Mouse (Mus musculus) bone marrow macrophage, adult 2 months (primary cell): ENCODE measurements around the gene Hoxa4. TPM values are rescaled to one million over a fixed set of nuclear protein-coding genes. Genes with fewer than 3 reads are reported as not detected.

Source experiments
- H3K27ac ChIP-seq: 2 replicates; pipeline ENCODE4 v1.5.1; 2012; ENCODE audit warnings: low read depth, low read length; ENCODE audit not compliant: insufficient read depth
- H3K4me1 ChIP-seq: 2 replicates; pipeline ENCODE4 v1.6.1; 2012; ENCODE audit warnings: low read length; ENCODE audit not compliant: control insufficient read depth, insufficient read depth
- H3K4me3 ChIP-seq: 2 replicates; pipeline ENCODE4 v1.5.1; 2012; ENCODE audit warnings: mild to moderate bottlenecking, low read length, moderate library complexity; ENCODE audit not compliant: insufficient read depth
- CTCF ChIP-seq: IDR thresholded peaks from 2 replicates; pipeline ENCODE4 v1.5.1; 2012; ENCODE audit warnings: low read depth, mild to moderate bottlenecking, low read length, moderate library complexity
- POLR2A ChIP-seq: IDR thresholded peaks from 2 replicates; pipeline ENCODE4 v1.6.1; 2012; ENCODE audit warnings: mild to moderate bottlenecking, low read depth, low read length, borderline replicate concordance
- polyA plus RNA-seq: library from polyadenylated mRNA; stranded (reverse); fragments of >200 nt; gene quantifications from 2 replicates; pipeline ENCODE4 v1.2.4, GENCODE M21; 2012; ENCODE audit not compliant: missing spikeins, insufficient read depth, insufficient read length

The Hoxa4 gene
- polyA plus RNA-seq, 1 experiment, result 1.2 TPM

DNA sequence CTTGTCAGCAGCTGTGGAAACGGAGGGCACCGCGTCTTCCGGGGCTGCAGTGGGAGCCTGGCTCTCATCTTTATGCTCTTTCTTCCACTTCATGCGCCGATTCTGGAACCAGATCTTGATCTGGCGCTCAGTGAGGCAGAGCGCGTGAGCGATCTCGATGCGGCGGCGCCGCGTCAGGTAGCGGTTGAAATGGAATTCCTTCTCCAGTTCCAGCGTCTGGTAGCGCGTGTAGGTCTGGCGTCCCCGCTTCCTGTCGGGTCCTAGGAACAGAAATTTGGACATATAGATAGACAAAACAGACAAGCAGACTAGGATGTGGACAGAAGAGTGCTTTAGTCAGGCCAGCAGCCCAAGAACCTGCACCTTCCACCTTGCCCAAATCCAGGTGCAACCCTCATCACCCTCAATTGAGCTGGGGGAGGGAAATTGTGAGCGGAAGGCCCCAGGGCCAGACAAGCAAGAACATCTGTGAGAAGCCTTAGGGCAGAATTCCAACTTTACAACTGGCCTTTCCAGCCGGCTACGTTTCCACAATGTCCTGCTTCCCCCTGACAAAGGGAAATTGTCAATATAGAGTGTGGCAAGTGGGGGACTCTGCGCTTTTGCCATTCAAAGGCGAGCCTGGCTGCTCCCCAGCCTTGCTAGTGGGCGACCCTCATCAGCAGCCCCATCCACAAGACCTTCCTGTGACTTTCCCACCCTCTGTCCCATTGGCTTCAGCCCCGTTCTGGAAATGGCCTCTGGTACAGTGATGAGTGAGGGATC is 24.4 kb upstream of the Hoxa4 start:
- peaks cover 4% of the 10 kb centered on the region for H3K4me1 ChIP-seq
- no peak for TF ChIP-seq POLR2A
- TF ChIP-seq CTCF, result no peak
- no peak overlapping the region for H3K4me3 ChIP-seq
- H3K27ac ChIP-seq, result no peak overlapping the region

DNA sequence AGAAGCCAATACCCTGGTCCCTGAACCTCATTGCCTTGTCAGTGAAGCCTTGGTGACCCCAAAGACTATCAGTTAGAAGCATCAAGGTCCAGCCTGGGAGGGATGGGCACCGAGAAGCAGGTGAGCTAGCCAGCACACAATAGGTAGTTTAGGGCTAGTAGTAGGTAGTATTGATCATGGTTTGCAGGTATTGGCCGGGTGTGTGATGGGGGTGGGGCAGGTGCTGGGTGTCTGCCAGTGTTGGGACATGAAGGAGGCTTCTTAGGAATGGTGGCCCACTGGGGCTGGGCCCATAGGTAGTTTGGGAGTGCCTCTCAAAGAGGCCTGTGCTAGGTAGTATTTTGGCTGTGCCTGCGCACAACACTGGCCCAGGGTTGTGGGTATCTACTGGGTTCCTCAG is 23.5 kb upstream of the Hoxa4 start:
- no peak overlapping the region for H3K27ac ChIP-seq
- TF ChIP-seq POLR2A (no peak), CTCF (no peak)
- H3K4me3 ChIP-seq, result no peak overlapping the region
- peaks cover 4% of the 10 kb centered on the region for H3K4me1 ChIP-seq

DNA sequence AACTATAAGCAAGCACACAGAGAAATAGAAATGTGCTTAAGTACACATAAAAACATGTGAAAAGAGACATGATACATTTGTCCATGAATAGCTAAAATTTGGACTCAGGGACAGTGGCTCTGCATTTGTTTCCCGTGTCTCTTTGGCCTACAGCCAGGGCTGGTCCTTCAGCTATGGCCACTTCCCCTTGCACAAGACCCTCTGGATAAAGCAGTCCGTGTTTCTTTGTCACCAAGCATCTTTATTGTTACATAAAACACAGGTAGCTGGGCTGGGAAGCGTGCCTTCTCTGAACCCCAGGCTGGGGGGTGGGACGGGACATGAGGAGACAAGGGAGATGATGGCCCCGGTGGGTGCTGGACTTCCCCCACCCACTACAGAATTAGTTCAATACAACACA is 22.7 kb upstream of the Hoxa4 start:
- TF ChIP-seq CTCF, result no peak
- no peak for TF ChIP-seq POLR2A
- no peak overlapping the region for H3K4me3 ChIP-seq
- H3K4me1 ChIP-seq, result peaks cover 4% of the 10 kb centered on the region
- H3K27ac ChIP-seq, result no peak overlapping the region

DNA sequence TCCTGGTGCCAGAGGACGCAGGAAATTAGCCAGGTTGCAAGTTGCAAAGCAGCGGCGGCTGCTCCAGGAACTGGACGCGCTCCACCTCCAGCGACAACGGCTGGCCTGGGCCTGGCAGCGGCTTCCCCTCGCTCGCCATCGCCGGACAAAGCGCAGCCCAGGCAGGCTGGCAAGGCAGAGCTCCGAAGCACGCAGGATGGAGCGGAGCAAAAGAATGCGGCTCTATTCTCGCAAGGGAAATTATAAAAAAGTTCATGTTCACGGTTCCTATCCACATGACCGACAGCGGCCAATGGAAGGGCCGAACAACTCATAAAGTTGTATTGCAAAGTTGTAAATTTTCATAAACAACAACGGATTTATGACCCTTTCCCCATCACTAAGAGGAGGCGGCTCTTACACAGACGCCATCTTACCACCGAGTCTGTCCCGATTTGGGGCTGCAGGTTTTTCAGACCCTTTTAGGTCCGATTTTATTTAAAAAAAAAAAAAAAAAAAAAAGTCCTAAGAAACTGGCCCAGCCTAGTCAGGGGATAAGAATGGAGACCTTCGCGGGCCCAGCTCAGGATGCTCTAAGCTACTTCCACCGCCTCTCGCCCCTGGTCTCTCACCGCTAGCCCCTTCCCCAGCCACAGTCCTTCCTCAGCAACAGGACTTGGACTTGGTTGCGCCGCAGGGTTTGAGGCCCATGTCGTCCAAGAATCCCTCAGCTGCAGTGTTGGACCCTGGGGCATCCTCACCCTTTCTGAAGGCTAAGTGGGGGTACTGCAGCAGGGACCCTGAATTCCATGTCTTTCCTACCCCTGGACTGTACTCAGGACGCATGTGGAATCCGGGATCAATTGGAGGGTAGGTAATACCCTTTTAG is 21.8 kb upstream of the Hoxa4 start, which contains the start of the genes Hoxa3 and Gm28308:
TSS of gene Hoxa3 (minus strand) at position 218 of the 868 bp plus-strand sequence.
TSS of gene Gm28308 (minus strand) at position 221 of the 868 bp plus-strand sequence.
- peaks cover 4% of the 10 kb centered on the region for H3K4me1 ChIP-seq
- TF ChIP-seq CTCF, result no peak
- TF ChIP-seq POLR2A, result no peak
- H3K4me3 ChIP-seq, result peak within 1 kb of the TSS; percentile 55
- H3K27ac ChIP-seq, result no peak within 1 kb of the TSS

GRCm38 (mm10) chr6:52212556-52213118 is 21.1 kb upstream of the Hoxa4 start:
- peaks cover 4% of the 10 kb centered on the region for H3K4me1 ChIP-seq
- TF ChIP-seq CTCF, result no peak
- TF ChIP-seq POLR2A, result no peak
- H3K4me3 ChIP-seq, result peak overlapping the region; percentile 55
- no peak overlapping the region for H3K27ac ChIP-seq

GRCm38 (mm10) chr6:52211961-52212360 is 20.4 kb upstream of the Hoxa4 start:
- TF ChIP-seq CTCF (no peak), POLR2A (no peak)
- H3K4me1 ChIP-seq, result peaks cover 4% of the 10 kb centered on the region
- no peak overlapping the region for H3K27ac ChIP-seq

GRCm38 (mm10) chr6:52211170-52211935 is 19.8 kb upstream of the Hoxa4 start:
- TF ChIP-seq CTCF (peak; percentile 10; the same call in 1 of the 2 replicates), POLR2A (no peak)
- H3K4me3 ChIP-seq, result peak overlapping the region; percentile 55
- no peak overlapping the region for H3K27ac ChIP-seq
- peaks cover 4% of the 10 kb centered on the region for H3K4me1 ChIP-seq

More at GRCm38 (mm10) chr6:52211961-52212360, 20.4 kb upstream of the Hoxa4 start:
- H3K4me3 ChIP-seq, result peak overlapping the region; percentile 55

DNA sequence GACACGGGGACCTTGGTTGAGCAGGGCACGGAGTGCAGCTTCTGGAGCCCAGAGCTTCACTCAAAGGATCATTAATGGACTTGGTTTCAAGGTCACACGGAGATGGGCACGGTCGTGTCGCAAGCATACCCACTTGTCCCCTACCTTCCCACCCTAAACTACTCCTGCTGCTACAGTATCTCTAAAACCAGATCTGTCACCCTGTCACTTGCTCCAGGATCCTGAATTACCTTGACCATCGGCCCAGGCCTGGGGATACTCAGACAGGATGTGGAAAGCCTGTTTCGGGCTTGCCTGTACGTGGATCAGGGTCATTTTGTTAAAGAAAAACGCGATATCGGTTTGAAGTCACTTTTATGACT is 18.1 kb upstream of the Hoxa4 start:
- H3K4me3 ChIP-seq, result no peak overlapping the region
- H3K27ac ChIP-seq, result no peak overlapping the region
- peaks cover 4% of the 10 kb centered on the region for H3K4me1 ChIP-seq
- TF ChIP-seq CTCF, result no peak
- TF ChIP-seq POLR2A, result no peak

GRCm38 (mm10) chr6:52208868-52209684 is 17.5 kb upstream of the Hoxa4 start:
- Histone ChIP-seq H3K4me1 (peaks cover 4% of the 10 kb centered on the region), H3K27ac (no peak overlapping the region), H3K4me3 (no peak overlapping the region)
- no peak for TF ChIP-seq CTCF
- no peak for TF ChIP-seq POLR2A
